Mouse (Mus musculus) hindbrain, embryonic 12.5 days (tissue): ENCODE data around the gene Rgs1. TPM values are rescaled to one million over a fixed set of nuclear protein-coding genes. Genes with fewer than 3 reads are reported as not detected.

Experiments used
- ATAC-seq: fragments of 200-750 bp; cut with Nextera tagmentation; 2 replicates; pipeline ENCODE4 v1.8.0; 2017; ENCODE audit warnings: moderate TSS enrichment; ENCODE audit not compliant: low FRiP score
- H3K27ac ChIP-seq: fragments of 300-500 bp; sonication (generic); 2 replicates; pipeline ENCODE4 v1.5.1; 2016; ENCODE audit warnings: mild to moderate bottlenecking
- H3K27me3 ChIP-seq: fragments of 300-500 bp; sonication (generic); 2 replicates; pipeline ENCODE4 v1.6.1; 2016; ENCODE audit warnings: mild to moderate bottlenecking
- H3K36me3 ChIP-seq: fragments of 300-500 bp; sonication (generic); 2 replicates; pipeline ENCODE4 v1.6.1; 2016; ENCODE audit warnings: mild to moderate bottlenecking
- H3K4me1 ChIP-seq: fragments of 300-500 bp; sonication (generic); 2 replicates; pipeline ENCODE4 v1.6.1; 2016
- H3K4me2 ChIP-seq: fragments of 300-500 bp; sonication (generic); replicated peaks from 2 replicates; pipeline ENCODE4 v1.6.1; 2016; ENCODE audit warnings: mild to moderate bottlenecking
- H3K4me3 ChIP-seq: fragments of 300-500 bp; sonication (generic); 2 replicates; pipeline ENCODE4 v1.5.1; 2016; ENCODE audit warnings: mild to moderate bottlenecking
- H3K9ac ChIP-seq: fragments of 300-500 bp; sonication (generic); 2 replicates; pipeline ENCODE4 v1.6.1; 2016; ENCODE audit warnings: mild to moderate bottlenecking, moderate library complexity
- H3K9me3 ChIP-seq: fragments of 300-500 bp; sonication (generic); replicated peaks from 2 replicates; pipeline ENCODE4 v1.6.1; 2016; ENCODE audit warnings: mild to moderate bottlenecking
- WGBS: fragments of 180-500 bp; shearing (Covaris S2); methylation state at CpG from one replicate; pipeline ENCODE4 v1.1.7; 2016; 5-methylcytosine and 5-hydroxymethylcytosine counted together
- polyA plus RNA-seq: library from polyadenylated mRNA; unstranded; fragments of >200 nt; fragmentation: Nextera tagmentation; extraction: Ambion mirVana; gene quantifications from 2 replicates; pipeline ENCODE4 v1.2.1, GENCODE M21; 2016

Rgs1 gene
- polyA plus RNA-seq, 1 experiment from 2014 or later: 0.05 TPM

GRCm38 (mm10) chr1:144247382-144247781, 1.7 kb downstream of the Rgs1 start:
- Histone ChIP-seq H3K9ac (no peak overlapping the region), H3K27me3 (no peaks in the 10 kb centered on the region), H3K27ac (no peak overlapping the region), H3K4me2 (no peak overlapping the region), H3K9me3 (no peaks in the 10 kb centered on the region), H3K4me1 (no peaks in the 10 kb centered on the region), H3K36me3 (no peaks in the 10 kb centered on the region), H3K4me3 (no peak overlapping the region)
- no peak for ATAC-seq
- 93% methylated on average over 1 of the region's 1 CpGs for WGBS

- Histone ChIP-seq H3K36me3 (no peaks in the 10 kb centered on the region), H3K9ac (no peak overlapping the region), H3K4me1 (no peaks in the 10 kb centered on the region), H3K9me3 (no peaks in the 10 kb centered on the region), H3K27me3 (no peaks in the 10 kb centered on the region), H3K4me2 (no peak overlapping the region), H3K27ac (no peak overlapping the region), H3K4me3 (no peak overlapping the region)
- no peak for ATAC-seq
- WGBS: 78% methylated on average over 1 of the region's 1 CpGs
Observed at GRCm38 (mm10) chr1:144243511-144243910, 5.5 kb downstream of the Rgs1 start.

- Histone ChIP-seq H3K27ac (no peak overlapping the region), H3K4me3 (no peak overlapping the region), H3K27me3 (no peaks in the 10 kb centered on the region), H3K9ac (no peak overlapping the region), H3K4me2 (no peak overlapping the region), H3K4me1 (no peaks in the 10 kb centered on the region), H3K36me3 (no peaks in the 10 kb centered on the region), H3K9me3 (no peaks in the 10 kb centered on the region)
- no peak for ATAC-seq
- 84% methylated on average over 2 of the region's 2 CpGs for WGBS
Observed at GRCm38 (mm10) chr1:144239195-144239594, 9.8 kb downstream of the Rgs1 start.

- no peak for ATAC-seq
- H3K4me2 ChIP-seq: no peak overlapping the region
- no peak overlapping the region for H3K9ac ChIP-seq
- no peaks in the 10 kb centered on the region for H3K4me1 ChIP-seq
- H3K27me3 ChIP-seq: no peaks in the 10 kb centered on the region
- H3K9me3 ChIP-seq: no peaks in the 10 kb centered on the region
- no peak overlapping the region for H3K4me3 ChIP-seq
- H3K27ac ChIP-seq: no peak overlapping the region
- no peaks in the 10 kb centered on the region for H3K36me3 ChIP-seq
Observed at GRCm38 (mm10) chr1:144215230-144215629, 33.8 kb downstream of the Rgs1 start.

- Histone ChIP-seq H3K27ac (no peak overlapping the region), H3K4me3 (no peak overlapping the region), H3K9me3 (no peaks in the 10 kb centered on the region), H3K36me3 (no peaks in the 10 kb centered on the region), H3K9ac (no peak overlapping the region), H3K4me1 (no peaks in the 10 kb centered on the region), H3K27me3 (no peaks in the 10 kb centered on the region), H3K4me2 (no peak overlapping the region)
- ATAC-seq: no peak
- WGBS: 56% methylated on average over 3 of the region's 3 CpGs
Observed at GRCm38 (mm10) chr1:144210912-144211311, 38.1 kb downstream of the Rgs1 start.

- no peaks in the 10 kb centered on the region for H3K9me3 ChIP-seq
- ATAC-seq: no peak
- H3K27me3 ChIP-seq: no peaks in the 10 kb centered on the region
- no peak overlapping the region for H3K27ac ChIP-seq
- H3K36me3 ChIP-seq: no peaks in the 10 kb centered on the region
- H3K4me2 ChIP-seq: no peak overlapping the region
- H3K4me3 ChIP-seq: no peak overlapping the region
- WGBS: 72% methylated on average over 7 of the region's 7 CpGs
- H3K4me1 ChIP-seq: no peaks in the 10 kb centered on the region
- no peak overlapping the region for H3K9ac ChIP-seq
Observed at GRCm38 (mm10) chr1:144206281-144207061, 42.6 kb downstream of the Rgs1 start.

GRCm38 (mm10) chr1:144204766-144205165, 44.3 kb downstream of the Rgs1 start:
- no peaks in the 10 kb centered on the region for H3K4me1 ChIP-seq

GRCm38 (mm10) chr1:144202939-144203338, 46.1 kb downstream of the Rgs1 start:
- no peak for ATAC-seq
- H3K4me1 ChIP-seq: no peaks in the 10 kb centered on the region
- 87% methylated on average over 4 of the region's 4 CpGs for WGBS
- H3K9ac ChIP-seq: no peak overlapping the region
- no peaks in the 10 kb centered on the region for H3K36me3 ChIP-seq
- no peak overlapping the region for H3K27ac ChIP-seq
- H3K9me3 ChIP-seq: no peaks in the 10 kb centered on the region
- no peak overlapping the region for H3K4me3 ChIP-seq
- H3K4me2 ChIP-seq: no peak overlapping the region
- no peaks in the 10 kb centered on the region for H3K27me3 ChIP-seq

More at GRCm38 (mm10) chr1:144204766-144205165, 44.3 kb downstream of the Rgs1 start:
- Histone ChIP-seq H3K36me3 (no peaks in the 10 kb centered on the region), H3K4me3 (no peak overlapping the region), H3K9ac (no peak overlapping the region), H3K27me3 (no peaks in the 10 kb centered on the region), H3K27ac (no peak overlapping the region), H3K9me3 (no peaks in the 10 kb centered on the region), H3K4me2 (no peak overlapping the region)
- WGBS: 85% methylated on average over 2 of the region's 2 CpGs
- ATAC-seq: no peak

GRCm38 (mm10) chr1:144200496-144200895, 48.5 kb downstream of the Rgs1 start:
- Histone ChIP-seq H3K9ac (no peak overlapping the region), H3K4me2 (no peak overlapping the region), H3K36me3 (no peaks in the 10 kb centered on the region), H3K27me3 (no peaks in the 10 kb centered on the region), H3K9me3 (no peaks in the 10 kb centered on the region), H3K4me3 (no peak overlapping the region), H3K4me1 (no peaks in the 10 kb centered on the region), H3K27ac (no peak overlapping the region)
- WGBS: 83% methylated on average over 2 of the region's 2 CpGs
- no peak for ATAC-seq

- no peaks in the 10 kb centered on the region for H3K36me3 ChIP-seq
- no peak overlapping the region for H3K4me3 ChIP-seq
- H3K27ac ChIP-seq: no peak overlapping the region
- 68% methylated on average over 1 of the region's 1 CpGs for WGBS
- no peaks in the 10 kb centered on the region for H3K9me3 ChIP-seq
- no peak for ATAC-seq
- no peak overlapping the region for H3K9ac ChIP-seq
- H3K4me1 ChIP-seq: no peaks in the 10 kb centered on the region
- no peak overlapping the region for H3K4me2 ChIP-seq
- H3K27me3 ChIP-seq: no peaks in the 10 kb centered on the region
Observed at GRCm38 (mm10) chr1:144199538-144199937, 49.5 kb downstream of the Rgs1 start.

- Histone ChIP-seq H3K36me3 (no peaks in the 10 kb centered on the region), H3K27me3 (no peaks in the 10 kb centered on the region), H3K27ac (no peak overlapping the region), H3K9ac (no peak overlapping the region), H3K4me3 (no peak overlapping the region), H3K4me2 (no peak overlapping the region), H3K4me1 (no peaks in the 10 kb centered on the region), H3K9me3 (no peaks in the 10 kb centered on the region)
- no peak for ATAC-seq
- 29% methylated on average over 3 of the region's 3 CpGs for WGBS
Observed at GRCm38 (mm10) chr1:144197684-144198083, 51.4 kb downstream of the Rgs1 start.
